Mouse (Mus musculus): ENCODE data around the gene Tomm20. TPM values are rescaled to one million over a fixed set of nuclear protein-coding genes. Genes with fewer than 3 reads are reported as not detected.
A peak's percentile ranks its signal among the peaks of the same experiment; 100 is the strongest.
"Not testable (repeated sequence)": the region's sequence is repeated elsewhere in the genome, so short reads cannot be mapped to it uniquely, and the experiment has no call there.

The Tomm20 gene
- 100 to 1,000 TPM; 174 to 189 TPM for total RNA-seq (2021)

- DNase-seq (ENCODE audit: low spot score in 2 of 2): peak; percentile 97 to 99
These were observed at the start of gene Tomm20 for GRCm38 (mm10) chr8:126945730-126946163. Gene Tomm20 (minus strand): TSS chr8:126945844.

DNA sequence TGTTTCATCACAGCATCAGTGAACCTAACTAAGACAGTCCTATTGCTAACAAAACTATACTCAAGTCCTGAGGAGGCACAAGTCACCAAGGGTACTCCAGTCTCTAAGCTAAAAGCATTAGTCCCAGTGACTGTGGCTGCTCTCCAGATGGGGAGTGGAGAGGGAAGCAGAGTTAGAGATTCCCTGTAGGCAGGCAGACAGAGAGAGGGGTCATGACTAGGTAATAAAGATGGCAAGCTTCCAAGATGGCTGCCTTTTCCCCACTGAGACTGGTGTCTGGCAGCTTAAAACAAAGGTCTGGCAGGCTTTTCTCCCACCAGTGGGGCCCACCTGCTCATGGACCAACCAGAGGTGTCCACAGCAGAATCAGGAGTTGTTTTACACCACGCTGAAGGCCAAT is 48.9 kb upstream of the Tomm20 start:
- no peak for DNase-seq (ENCODE audit: low spot score in 2 of 2)
- intact Hi-C loops (cut with DNase I): no loop called here

More at GRCm38 (mm10) chr8:126945730-126946163, at the start of gene Tomm20:
- intact Hi-C loops (cut with DNase I): loop anchor here (5.0 kb wide), 1 partner anchor 523 kb away; the partner anchor contains the start of gene Coa6

DNA sequence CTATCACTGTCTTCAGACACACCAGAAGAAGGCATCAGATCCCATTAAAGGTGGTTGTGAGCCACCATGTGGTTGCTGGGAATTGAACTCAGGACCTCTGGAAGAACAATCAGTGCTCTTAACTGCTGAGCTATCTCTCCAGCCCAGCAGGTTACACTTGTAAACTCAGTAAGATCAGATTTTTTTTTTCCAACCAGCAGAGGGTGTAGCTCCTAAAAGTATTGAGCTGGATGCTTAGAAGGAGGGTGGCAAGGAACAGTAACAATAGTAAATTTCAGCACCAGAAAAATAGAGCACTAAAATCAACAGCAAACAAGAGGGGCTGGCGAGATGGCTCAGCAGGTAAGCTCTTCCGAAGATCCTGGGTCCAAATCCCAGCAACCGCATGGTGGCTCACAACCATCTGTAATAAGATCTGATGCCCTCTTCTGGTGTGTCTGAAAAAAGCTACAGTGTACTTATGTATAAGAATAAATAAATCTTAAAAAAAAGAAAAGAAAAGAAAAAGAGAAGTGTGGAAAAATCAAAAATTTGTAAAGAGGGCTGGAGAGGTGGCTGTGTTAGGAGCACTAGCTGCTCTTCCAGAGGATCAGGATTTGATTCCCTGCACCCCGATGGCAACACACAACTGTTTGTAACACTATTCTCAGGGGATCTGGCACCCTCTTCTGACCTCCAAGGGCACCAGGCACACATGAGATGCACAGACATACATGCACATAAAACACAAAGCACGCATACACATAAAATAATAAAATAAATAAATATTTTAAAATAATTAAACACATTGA is 43.9 kb upstream of the Tomm20 start:
- intact Hi-C loops (cut with DNase I): loop anchor here (5.0 kb wide), 1 partner anchor 73 kb away; the partner anchor contains the start of gene Pard3
- peak in 1 of 2 experiments; percentile 13 for DNase-seq (ENCODE audit: low spot score in 2 of 2)

GRCm38 (mm10) chr8:126988346-126989006 is 42.8 kb upstream of the Tomm20 start:
- intact Hi-C loops (cut with DNase I): loop anchor here (5.0 kb wide), 1 partner anchor 74 kb away; the partner anchor contains the start of gene Pard3
- DNase-seq (ENCODE audit: low spot score in 2 of 2): no peak

DNA sequence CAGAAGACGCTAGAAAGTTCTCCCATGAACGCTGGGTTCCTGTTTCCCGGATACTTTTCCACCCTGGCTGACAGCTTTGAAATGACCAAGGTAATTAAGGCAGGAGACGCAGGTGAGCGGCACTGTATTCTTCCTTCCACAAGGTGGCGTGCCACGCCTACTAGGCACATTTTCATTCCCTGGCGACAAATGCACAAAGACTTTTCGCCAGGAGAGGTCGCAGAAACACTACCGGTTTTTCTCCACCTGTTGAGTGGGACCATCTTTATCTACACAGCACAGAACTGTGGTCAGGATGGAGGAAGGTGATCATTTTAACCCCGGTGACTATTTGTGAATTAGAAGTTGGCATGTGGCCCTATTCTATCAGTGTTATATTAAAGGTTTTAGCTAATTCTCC is 40.9 kb upstream of the Tomm20 start:
- intact Hi-C loops (cut with DNase I): loop anchor here (1.0 to 5.0 kb wide), 3 partner anchors 76 to 192 kb away; partner anchors contain the start of gene Pard3
- DNase-seq (ENCODE audit: low spot score in 2 of 2): peak; percentile 83 to 87

- DNase-seq (ENCODE audit: low spot score in 2 of 2): no peak
- intact Hi-C loops (cut with DNase I): no loop called here
These were observed 34.4 kb upstream of the Tomm20 start for GRCm38 (mm10) chr8:126980046-126980445.

DNA sequence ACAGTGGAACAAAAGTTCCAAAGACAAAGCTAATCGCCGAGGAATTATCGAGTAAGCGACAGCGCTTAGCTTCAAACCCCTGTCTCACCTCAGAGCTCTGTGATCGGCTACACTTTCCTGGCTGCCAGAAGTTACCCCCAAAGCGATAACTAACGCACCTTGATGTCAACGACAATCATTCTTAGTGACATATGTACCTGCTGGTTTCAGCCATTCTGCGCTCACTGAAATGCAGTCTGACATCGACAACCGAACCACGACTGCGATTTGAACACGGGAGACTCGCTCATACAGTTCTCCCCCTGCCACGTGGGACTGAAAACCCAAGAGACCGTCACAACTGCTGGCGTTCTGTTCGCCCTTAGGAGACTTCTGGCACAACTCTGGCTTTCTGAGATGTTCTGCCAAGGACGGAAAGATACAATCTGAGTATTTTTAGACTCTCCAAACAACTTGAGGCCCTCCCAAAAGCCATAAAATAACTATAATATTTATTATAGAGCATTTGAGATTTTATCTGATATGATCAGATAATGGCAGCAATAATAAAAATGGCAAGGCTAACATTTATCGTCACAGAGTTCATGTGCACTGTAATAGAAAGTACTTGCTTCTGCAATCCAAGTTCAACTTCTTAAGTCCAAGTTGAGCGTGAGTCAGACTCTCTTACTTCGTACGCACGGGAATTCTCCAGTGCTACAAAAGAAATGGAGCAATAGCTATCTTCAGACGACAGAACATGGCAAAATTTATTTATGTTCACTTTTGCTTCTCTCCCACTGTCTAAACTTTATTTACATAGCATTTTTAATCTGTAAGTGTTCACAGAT is 33.7 kb upstream of the Tomm20 start:
- intact Hi-C loops (cut with DNase I): no loop called here
- DNase-seq (ENCODE audit: low spot score in 2 of 2): no peak

DNA sequence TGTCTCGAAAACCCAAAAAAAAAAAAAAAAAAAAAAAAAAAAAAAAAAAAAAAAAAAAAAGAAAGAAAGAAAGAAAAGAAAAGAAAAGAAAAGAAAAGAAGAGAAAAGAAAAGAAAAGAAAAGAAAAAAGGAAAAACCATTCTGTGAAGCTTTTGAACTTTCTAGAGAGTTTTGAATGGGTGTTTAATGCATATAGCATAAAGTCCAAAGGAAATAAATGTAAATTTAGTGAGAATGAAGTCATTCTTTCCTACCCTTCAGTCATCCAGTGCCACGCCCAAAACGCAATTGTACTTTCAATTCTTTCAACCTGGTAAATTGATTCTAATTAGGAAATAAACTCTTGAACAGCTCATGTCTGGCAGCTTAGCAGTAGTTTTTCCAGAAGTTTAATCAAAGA is 32.9 kb upstream of the Tomm20 start:
- DNase-seq (ENCODE audit: low spot score in 2 of 2); intact Hi-C loops (cut with DNase I): not testable (repeated sequence)

DNA sequence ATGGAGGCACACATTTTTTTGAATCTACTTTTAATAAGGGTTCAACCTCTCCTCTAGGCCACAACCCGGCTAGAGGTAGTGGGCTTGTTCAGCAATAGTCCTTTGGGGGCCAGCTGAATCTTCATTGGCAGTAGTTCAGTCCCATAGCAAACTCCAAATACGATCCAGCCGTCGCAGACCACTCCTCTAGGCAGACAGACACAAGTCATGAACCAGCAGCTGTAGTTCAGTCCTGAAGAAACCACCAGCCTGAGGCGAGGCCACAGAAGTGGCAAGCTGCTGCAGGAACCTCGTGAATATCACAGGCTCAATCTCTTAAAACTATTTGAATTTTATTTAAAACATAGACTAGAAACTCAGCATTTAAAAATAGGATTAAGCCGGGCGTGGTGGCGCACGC is 32.4 kb upstream of the Tomm20 start:
- DNase-seq (ENCODE audit: low spot score in 2 of 2): no peak
- intact Hi-C loops (cut with DNase I): no loop called here

GRCm38 (mm10) chr8:126976608-126977348 is 31.1 kb upstream of the Tomm20 start:
- intact Hi-C loops (cut with DNase I): no loop called here
- no peak for DNase-seq (ENCODE audit: low spot score in 2 of 2)

- intact Hi-C loops (cut with DNase I): loop anchor here (2.0 kb wide), 1 partner anchor 47 kb away; no protein-coding TSS in a partner anchor
- peak in 1 of 2 experiments; percentile 41 for DNase-seq (ENCODE audit: low spot score in 2 of 2)
These were observed 30.1 kb upstream of the Tomm20 start for GRCm38 (mm10) chr8:126975706-126976105.

GRCm38 (mm10) chr8:126974511-126974910 is 28.9 kb upstream of the Tomm20 start:
- intact Hi-C loops (cut with DNase I): loop anchor here (2.0 to 5.0 kb wide), 2 partner anchors 46 to 492 kb away; no protein-coding TSS in a partner anchor

GRCm38 (mm10) chr8:126973686-126974265 is 28.1 kb upstream of the Tomm20 start:
- no peak for DNase-seq (ENCODE audit: low spot score in 2 of 2)
- intact Hi-C loops (cut with DNase I): loop anchor here (2.0 to 5.0 kb wide), 2 partner anchors 45 to 491 kb away; no protein-coding TSS in a partner anchor

More at GRCm38 (mm10) chr8:126974511-126974910, 28.9 kb upstream of the Tomm20 start:
- no peak for DNase-seq (ENCODE audit: low spot score in 2 of 2)

- DNase-seq (ENCODE audit: low spot score in 2 of 2): no peak
- intact Hi-C loops (cut with DNase I): loop anchor here (5.0 kb wide), 1 partner anchor 490 kb away; no protein-coding TSS in a partner anchor
These were observed 27.0 kb upstream of the Tomm20 start for GRCm38 (mm10) chr8:126972649-126973048.

- intact Hi-C loops (cut with DNase I): loop anchor here (5.0 kb wide), 1 partner anchor 490 kb away; no protein-coding TSS in a partner anchor
- no peak for DNase-seq (ENCODE audit: low spot score in 2 of 2)
These were observed 26.5 kb upstream of the Tomm20 start for GRCm38 (mm10) chr8:126972102-126972501.

DNA sequence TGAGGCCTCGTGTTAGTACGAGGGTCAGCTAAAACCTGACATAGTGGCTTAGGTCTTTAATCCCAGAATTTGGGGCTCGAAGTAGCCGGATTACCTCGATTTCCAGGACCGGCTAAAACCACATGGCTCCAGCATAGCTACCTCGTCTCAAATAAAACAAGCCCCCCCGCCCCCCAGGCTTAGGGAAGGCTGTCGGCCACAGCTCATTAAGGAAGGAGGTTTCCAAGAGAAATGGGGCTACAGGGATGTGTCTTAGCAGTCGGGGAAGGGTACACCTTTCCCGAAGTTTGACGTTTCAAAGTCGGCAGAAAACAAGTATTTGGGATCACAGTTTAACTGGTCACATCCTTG is 25.6 kb upstream of the Tomm20 start:
- no peak for DNase-seq (ENCODE audit: low spot score in 2 of 2)
- intact Hi-C loops (cut with DNase I): loop anchor here (5.0 kb wide), 1 partner anchor 489 kb away; no protein-coding TSS in a partner anchor

DNA sequence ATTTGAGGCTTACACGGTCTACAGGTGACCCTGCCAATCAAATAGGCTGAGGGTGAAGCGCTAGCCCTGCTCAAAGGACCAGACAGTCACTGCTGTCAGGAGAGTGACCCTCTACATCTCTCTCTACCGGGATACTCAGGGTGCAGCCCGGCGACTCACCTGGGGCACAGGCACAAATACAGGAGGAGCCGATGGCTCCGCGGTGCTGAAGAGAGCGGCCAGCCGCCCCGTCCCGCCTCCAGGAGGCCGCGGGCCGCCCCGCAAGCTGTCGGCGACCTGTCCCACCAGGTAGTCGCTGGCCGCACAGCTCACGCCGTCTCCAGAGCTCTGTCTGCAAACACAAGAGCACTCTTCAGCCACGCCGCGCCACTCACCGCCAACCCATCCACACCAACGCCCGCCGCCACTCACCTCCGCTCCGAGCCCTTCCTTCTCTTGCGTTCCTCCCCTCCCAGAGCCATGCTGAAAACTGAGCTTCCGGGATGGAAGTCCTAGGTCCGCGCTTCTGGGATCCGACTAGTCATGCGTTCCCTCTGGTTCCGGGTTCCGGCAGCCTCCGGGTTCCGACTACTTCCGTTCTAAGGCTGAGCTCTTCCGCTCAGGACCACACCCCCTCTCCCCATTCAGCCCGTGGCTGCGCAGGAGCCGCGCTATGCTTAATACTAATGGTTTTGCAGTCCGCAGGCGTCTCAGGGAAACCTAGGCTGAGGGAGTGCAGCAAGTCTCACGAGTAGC is 25.1 kb upstream of the Tomm20 start, which contains the start of gene Rbm34:
TSS of gene Rbm34 (minus strand) at position 493 of the 735 bp plus-strand sequence.
- DNase-seq (ENCODE audit: low spot score in 2 of 2): peak; percentile 90 to 95
- intact Hi-C loops (cut with DNase I): loop anchor here (5.0 kb wide), 1 partner anchor 488 kb away; no protein-coding TSS in a partner anchor

Measured in left cerebral cortex, postnatal 25 days (tissue).